Mouse (Mus musculus): ENCODE data around the gene Mycbp2. TPM values are rescaled to one million over a fixed set of nuclear protein-coding genes. Genes with fewer than 3 reads are reported as not detected.

The Mycbp2 gene
- total RNA-seq, 2 experiments from 2014 or later = 14.7 to 25.0 TPM

DNA sequence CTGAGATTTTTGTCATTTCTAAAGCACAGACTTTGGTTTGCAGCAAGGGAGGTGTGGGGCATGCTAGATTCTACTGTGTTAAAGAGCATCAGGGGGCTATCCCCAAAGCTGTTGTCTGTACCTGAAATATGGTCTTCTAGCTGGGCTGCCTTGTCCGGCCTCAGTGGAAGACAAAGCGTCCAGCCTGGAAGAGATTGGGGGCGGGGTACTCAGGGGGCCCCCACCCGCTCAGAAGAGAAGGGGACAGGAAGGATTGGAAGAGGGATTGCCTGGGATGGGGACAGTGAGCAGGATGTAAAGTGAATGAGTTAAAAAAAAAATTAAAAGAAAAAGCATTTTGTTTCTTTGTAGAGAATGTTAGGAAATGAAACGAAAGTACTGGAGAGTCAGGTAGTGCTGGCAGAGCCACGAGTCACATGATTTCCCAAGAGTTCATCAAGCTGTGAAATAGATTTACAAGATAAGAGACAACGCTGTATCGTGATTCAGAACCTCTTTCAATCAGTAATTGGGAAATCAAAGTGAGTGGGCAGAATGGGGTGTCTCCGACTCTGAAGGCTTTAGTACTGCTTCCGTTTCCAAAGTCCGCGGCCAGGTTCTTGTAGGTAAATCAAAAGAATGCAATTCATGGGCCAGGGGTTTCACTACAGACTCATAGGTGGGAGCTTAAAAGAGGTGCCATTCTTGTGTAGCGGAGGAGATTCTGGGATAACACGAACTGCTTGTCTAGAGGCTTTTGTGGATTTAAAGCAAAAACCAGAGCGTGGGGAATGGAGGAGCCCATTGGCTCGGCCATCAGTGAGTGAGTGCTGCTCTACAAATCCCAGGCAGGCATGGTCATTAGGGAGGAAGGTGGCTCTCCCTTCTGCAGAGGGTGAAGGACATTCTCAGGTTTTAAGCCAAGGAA lies 268.4 kb downstream of the Mycbp2 start:
- no peak for ATAC-seq (replicated peaks; ENCODE audit: low FRiP score, poor library complexity, severe bottlenecking)

DNA sequence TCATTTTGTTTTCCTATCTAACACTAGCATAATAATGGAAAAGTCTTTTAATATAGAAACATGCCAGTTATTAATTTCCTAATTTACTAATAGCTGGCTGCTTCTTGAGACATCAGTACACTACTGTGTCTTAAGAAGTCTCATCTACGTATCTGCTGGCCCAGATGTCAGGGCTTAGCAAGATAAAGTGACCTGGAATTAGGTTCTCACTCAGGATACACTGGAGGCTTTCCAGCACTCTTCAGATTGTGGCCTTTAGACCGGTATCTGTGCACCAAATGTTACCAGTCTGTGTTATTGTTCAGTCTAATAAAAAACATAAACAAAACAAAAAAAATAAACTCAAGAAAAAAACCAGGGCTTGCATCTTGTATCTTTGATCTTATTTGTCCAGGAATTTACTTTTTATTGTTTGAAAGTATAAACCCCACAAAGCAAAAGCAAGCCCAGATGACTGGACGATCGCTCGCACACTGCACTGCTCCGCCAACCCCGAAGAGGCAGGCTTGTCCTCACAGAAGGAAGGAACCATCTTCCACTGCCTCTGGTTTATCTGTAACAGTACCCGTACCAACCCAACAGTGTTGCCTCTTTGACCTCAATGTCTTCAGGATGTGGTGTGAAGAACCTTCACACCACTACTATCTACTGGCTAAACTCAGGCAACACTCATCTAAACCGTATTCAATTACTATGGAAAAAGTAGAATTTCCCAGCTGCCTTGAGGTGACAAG lies 269.2 kb downstream of the Mycbp2 start:
- no peak for ATAC-seq (replicated peaks; ENCODE audit: low FRiP score, poor library complexity, severe bottlenecking)

DNA sequence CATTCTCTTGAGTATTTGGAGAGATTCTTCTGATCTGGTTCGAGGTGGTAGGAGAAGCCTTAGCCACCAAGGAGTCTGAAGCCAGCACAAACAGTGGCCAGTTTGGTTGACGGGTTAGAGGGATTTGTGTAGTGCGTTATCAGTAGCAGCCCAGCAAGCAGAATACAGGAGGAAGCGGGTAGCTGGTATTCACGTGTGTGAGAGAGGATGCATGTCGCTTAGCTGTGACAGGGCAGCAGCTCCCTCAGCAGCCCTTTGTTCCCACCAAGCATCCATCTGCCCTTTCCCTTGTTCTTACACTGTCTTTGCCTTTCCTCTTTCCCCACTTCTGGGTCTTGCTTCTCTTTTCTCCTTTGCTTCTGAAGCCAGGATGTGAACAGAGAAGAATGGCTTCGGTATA lies 271.4 kb downstream of the Mycbp2 start:
- ATAC-seq (replicated peaks; ENCODE audit: low FRiP score, poor library complexity, severe bottlenecking) = no peak

DNA sequence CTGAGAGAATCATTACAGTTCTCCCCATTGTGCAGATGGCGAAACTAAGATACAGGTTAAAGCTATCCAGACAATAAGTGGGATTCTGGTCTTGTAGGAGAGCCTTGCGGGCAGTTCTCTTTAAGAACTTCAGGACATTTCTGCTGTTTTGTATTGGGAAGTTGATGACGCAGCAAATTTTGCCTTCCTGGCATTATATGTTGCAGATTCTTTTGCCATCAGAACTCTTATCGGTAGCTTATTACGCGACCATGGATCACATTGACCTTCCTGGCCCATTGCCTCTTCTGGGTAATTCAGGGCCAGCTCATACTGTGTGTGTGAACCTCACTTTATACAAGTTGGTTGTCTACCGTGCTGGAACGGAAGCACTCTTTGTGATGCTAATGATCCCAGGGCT lies 272.8 kb downstream of the Mycbp2 start:
- no peak for ATAC-seq (replicated peaks; ENCODE audit: low FRiP score, poor library complexity, severe bottlenecking)

DNA sequence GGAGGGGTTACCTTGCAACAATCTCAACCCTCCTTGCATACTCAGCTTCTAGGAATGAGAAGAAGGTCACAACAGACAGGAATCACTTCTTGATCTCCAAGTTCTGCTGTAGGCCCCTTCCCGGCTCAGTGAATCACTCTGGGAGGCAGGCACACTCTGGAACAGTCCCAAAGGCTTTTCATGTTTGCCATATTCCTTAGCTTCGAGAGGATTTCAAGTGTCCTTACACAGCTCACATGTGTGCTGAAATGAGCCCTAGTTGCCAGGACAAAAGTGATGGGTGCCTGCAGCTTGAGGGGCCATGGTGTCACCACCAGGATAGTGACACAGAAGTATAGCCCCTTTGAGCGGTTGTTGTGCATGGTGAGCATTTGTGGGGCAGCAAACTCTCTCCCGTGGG lies 273.9 kb downstream of the Mycbp2 start:
- ATAC-seq (replicated peaks; ENCODE audit: low FRiP score, poor library complexity, severe bottlenecking) = no peak

DNA sequence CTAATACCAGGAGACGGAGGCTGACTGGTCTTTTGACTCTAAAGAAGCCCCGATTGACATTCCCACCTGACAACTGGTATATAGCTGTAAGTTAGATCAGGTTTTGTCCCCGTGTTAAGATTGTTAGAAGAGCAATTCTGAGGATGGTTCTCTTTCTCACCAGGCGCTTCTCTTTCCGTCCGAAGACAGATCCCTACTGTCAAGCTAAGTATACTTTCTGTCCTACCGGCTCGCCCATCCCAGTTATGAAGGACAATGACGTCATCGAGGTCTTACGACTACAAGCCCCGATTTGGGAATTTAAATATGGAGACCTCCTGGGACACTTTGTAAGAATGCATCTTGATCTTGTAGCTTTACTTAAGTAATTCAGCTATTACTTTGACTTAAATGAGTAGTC lies 275.1 kb downstream of the Mycbp2 start:
- ATAC-seq (replicated peaks; ENCODE audit: low FRiP score, poor library complexity, severe bottlenecking) = no peak

DNA sequence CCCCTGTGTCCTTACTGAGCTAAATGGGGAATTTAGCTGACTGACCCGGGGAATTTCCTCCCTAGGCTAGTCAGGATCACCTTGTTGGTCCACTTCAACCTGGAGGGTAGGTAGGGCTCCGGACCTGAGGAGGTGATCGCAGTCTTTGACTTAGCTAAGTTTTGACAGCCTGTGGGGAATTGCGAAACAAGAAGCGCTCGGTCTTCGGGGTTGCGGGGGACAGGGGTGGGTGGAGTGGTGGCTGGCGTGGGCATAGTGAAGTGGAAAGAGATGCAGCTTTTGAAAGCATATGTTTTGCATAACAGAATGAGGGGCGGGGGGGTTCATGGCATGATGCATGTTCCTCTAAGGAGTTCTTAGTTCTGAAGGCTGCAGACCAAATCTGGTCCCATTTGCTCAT lies 275.8 kb downstream of the Mycbp2 start:
- ATAC-seq (replicated peaks; ENCODE audit: low FRiP score, poor library complexity, severe bottlenecking) = peak; percentile 12; the same call in 1 of the 2 replicates

DNA sequence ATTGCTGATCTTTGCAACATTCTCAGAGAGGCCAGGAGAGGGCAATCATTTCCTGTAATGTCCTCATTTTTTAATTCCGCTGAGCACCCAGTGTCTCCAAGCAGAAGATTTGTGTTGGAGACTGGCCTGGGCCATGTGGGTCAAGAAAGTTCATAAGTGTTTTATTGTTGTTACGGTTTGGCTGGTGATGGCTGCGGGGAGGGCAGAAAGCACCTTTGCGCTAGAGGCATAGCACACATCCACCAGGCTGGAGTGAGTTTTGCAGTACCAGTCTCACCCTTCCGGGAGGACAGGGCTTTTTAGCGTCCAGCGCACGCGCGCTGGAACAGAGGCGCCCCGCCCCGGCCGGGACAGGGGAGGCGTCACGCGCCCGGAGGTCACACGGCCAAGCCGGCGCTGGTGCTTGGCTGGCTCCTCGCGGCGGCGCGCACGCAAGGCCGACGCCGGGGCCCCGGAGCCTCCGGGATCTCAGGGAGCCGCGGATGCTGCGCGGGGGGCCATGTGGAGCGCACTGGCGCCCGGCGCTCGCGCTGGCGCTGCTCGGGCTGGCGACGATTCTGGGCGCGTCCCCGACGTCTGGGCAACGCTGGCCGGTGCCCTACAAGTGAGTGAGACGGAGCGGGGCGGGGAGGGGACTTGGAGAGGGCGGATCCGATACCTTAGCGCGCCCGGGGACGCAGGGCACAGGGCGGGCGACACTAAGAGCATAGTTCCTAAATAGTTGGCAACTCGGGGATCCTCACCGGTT lies 276.6 kb downstream of the Mycbp2 start, which contains the start of gene Cln5:
Gene Cln5, plus strand, starts transcription at position 353 of the 748 bp plus-strand sequence.
- peak; percentile 91 for ATAC-seq (replicated peaks; ENCODE audit: low FRiP score, poor library complexity, severe bottlenecking)

DNA sequence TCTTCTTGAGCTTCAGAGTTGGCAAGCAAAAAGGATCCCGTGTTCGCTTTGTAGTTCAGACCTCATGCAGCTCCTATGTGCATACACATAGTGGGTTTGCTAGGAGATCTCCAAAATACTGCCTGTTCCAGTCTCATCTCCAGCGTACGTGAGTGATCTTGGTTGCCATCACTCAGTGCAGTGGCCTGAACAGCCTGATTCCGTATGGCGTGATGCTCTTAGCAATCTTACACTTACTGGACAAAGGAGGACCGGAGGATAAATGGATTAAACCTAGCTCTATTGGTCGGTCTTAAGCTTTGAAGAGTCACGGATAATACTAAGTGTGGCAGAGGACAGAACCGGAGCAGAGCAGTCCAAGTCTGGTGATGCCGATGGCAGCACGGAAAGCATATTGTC lies 277.1 kb downstream of the Mycbp2 start:
- peak; percentile 26 for ATAC-seq (replicated peaks; ENCODE audit: low FRiP score, poor library complexity, severe bottlenecking)

DNA sequence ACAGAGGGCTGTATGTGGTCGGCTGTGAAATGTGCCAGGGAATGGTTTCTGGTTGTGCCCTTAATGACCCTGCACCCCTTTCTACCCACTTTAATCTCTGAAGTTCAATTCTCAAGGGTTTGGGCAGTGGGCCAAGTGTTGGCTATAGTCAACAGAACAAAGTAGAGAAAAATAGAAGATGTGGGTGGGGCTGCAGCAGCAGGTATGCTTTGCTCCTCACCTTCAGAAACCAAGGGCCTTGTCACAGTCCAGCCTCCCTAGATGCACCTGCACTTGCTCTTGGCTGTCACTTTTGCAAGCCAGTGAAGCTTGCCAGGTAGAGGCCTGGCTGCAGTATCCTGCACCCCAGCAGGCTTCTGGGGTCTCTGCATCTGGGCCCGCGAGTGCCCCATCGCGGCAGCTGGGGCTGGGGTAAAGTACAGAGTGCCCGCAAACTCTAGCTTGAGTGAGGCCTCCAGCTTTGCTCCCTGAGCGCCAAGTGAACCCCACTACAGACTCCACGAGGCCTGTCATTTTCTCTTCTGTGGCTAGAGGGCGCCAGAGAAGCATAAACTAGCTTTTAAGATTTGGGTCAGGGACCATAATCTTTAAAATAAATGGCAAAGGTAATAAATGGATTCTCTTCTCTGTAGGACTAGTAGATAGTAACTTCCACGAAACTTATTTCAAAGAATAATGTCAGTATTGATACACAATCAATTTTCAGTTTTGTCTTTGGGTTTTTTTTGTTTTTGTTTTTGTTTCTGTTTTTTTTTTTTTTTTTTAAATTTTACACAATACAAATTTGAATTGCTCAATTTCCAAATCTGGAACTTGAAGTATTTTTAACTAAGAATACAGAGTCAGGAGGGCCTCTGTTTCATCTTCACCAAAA lies 281.1 kb downstream of the Mycbp2 start:
- peak; percentile 43; the same call in 1 of the 2 replicates for ATAC-seq (replicated peaks; ENCODE audit: low FRiP score, poor library complexity, severe bottlenecking)

Other genes with a start within 250 kb of the Mycbp2 start
- 79.2 and 116 TPM in 2 replicates for gene Fbxl3, start 247.2 kb downstream of the Mycbp2 start, total RNA-seq (2015; ENCODE audit: low replicate concordance)
- gene Fbxl3, start 247.2 kb downstream of the Mycbp2 start, total RNA-seq (2017; ENCODE audit: low replicate concordance) = 239 and 296 TPM in 2 replicates
- gene Scel, start 166.5 kb upstream of the Mycbp2 start, total RNA-seq (2015; ENCODE audit: low replicate concordance) = not detected in 2 replicates
- not detected in 2 replicates for gene Scel, start 166.5 kb upstream of the Mycbp2 start, total RNA-seq (2017; ENCODE audit: low replicate concordance)